Mouse (Mus musculus) adipocyte (in vitro differentiated cells): Measurements from ENCODE around the gene Gm45234.
A peak's percentile ranks its signal among the peaks of the same experiment; 100 is the strongest.

ENCODE experiments used
- DNase-seq: peaks from one replicate; pipeline ENCODE4 v3.0.0-alpha.2; 2016; ENCODE audit warnings: low spot score

Gene Gm45234

GRCm38 (mm10) chr6:124767536-124767919 is 11.7 kb upstream of the Gm45234 start:
- no peak for DNase-seq

GRCm38 (mm10) chr6:124765951-124766350 is 10.1 kb upstream of the Gm45234 start:
- no peak for DNase-seq

GRCm38 (mm10) chr6:124759259-124759658 is 3.4 kb upstream of the Gm45234 start:
- peak; percentile 93 for DNase-seq

- peak; percentile 53 for DNase-seq
Observed at GRCm38 (mm10) chr6:124758849-124759232, 3.0 kb upstream of the Gm45234 start.

GRCm38 (mm10) chr6:124757909-124758848 is 2.4 kb upstream of the Gm45234 start:
- DNase-seq, result peak; percentile 97

GRCm38 (mm10) chr6:124757351-124757880 is 1.6 kb upstream of the Gm45234 start:
- no peak for DNase-seq

- DNase-seq, result peak; percentile 88
Observed at GRCm38 (mm10) chr6:124756652-124757350, 980 bp upstream of the Gm45234 start.

GRCm38 (mm10) chr6:124755306-124755705 is 515 bp downstream of the Gm45234 start:
- peak; percentile 64 for DNase-seq

- DNase-seq, result no peak
Observed at GRCm38 (mm10) chr6:124753861-124754260, 2.0 kb downstream of the Gm45234 start.

- no peak for DNase-seq
Observed at GRCm38 (mm10) chr6:124750405-124750804, 5.4 kb downstream of the Gm45234 start.

GRCm38 (mm10) chr6:124746654-124747632 is 8.9 kb downstream of the Gm45234 start:
- DNase-seq, result no peak

- DNase-seq, result no peak
Observed at GRCm38 (mm10) chr6:124746296-124746605, 9.6 kb downstream of the Gm45234 start.

- DNase-seq, result no peak
Observed at GRCm38 (mm10) chr6:124745490-124746295, 10.1 kb downstream of the Gm45234 start.

GRCm38 (mm10) chr6:124744755-124745321 is 11.0 kb downstream of the Gm45234 start:
- DNase-seq, result no peak

- no peak for DNase-seq
Observed at GRCm38 (mm10) chr6:124743647-124744046, 12.2 kb downstream of the Gm45234 start.

GRCm38 (mm10) chr6:124742839-124743514 is 12.8 kb downstream of the Gm45234 start:
- DNase-seq, result no peak

GRCm38 (mm10) chr6:124741842-124742241 is 14.0 kb downstream of the Gm45234 start:
- no peak for DNase-seq

GRCm38 (mm10) chr6:124740888-124741761 is 14.7 kb downstream of the Gm45234 start, which contains the start of gene Grcc10:
Gene Grcc10, minus strand, starts transcription at chr6:124741374.
- peak; percentile 92 for DNase-seq
